Mouse (Mus musculus): ENCODE measurements around the gene Fuz.

The Fuz gene

GRCm38 (mm10) chr7:44860576-44861428, 35.1 kb upstream of the Fuz start:
- no peak for DNase-seq (ENCODE audit: low spot score in 2 of 2)

GRCm38 (mm10) chr7:44861429-44861816, 34.5 kb upstream of the Fuz start:
- DNase-seq (ENCODE audit: low spot score in 2 of 2) = no peak

GRCm38 (mm10) chr7:44862434-44862833, 33.4 kb upstream of the Fuz start:
- no peak for DNase-seq (ENCODE audit: low spot score in 2 of 2)

GRCm38 (mm10) chr7:44863210-44863609, 32.7 kb upstream of the Fuz start:
- no peak for DNase-seq (ENCODE audit: low spot score in 2 of 2)

- no peak for DNase-seq (ENCODE audit: low spot score in 2 of 2)
Observed at GRCm38 (mm10) chr7:44863982-44864494, 31.8 kb upstream of the Fuz start.

- DNase-seq (ENCODE audit: low spot score in 2 of 2) = peak in 1 of 2 experiments; percentile 11
Observed at GRCm38 (mm10) chr7:44864595-44865542, 31.0 kb upstream of the Fuz start.

- no peak for DNase-seq (ENCODE audit: low spot score in 2 of 2)
Observed at GRCm38 (mm10) chr7:44866276-44867009, 29.4 kb upstream of the Fuz start.

- DNase-seq (ENCODE audit: low spot score in 2 of 2) = peak in 1 of 2 experiments; percentile 3
Observed at GRCm38 (mm10) chr7:44867010-44867702, 28.7 kb upstream of the Fuz start.

- peak in 1 of 2 experiments; percentile 7 for DNase-seq (ENCODE audit: low spot score in 2 of 2)
Observed at GRCm38 (mm10) chr7:44867802-44868201, 28.1 kb upstream of the Fuz start.

- peak in 1 of 2 experiments; percentile 5 for DNase-seq (ENCODE audit: low spot score in 2 of 2)
Observed at GRCm38 (mm10) chr7:44868465-44868864, 27.4 kb upstream of the Fuz start.

- DNase-seq (ENCODE audit: low spot score in 2 of 2) = peak in 1 of 2 experiments; percentile 43
Observed at GRCm38 (mm10) chr7:44868919-44869696, 26.8 kb upstream of the Fuz start.

- DNase-seq (ENCODE audit: low spot score in 2 of 2) = peak; percentile 97 to 98
Observed at GRCm38 (mm10) chr7:44869697-44870528, 26.0 kb upstream of the Fuz start, which contains the start of gene Ptov1. Ptov1 (minus strand) TSS chr7:44869788.

GRCm38 (mm10) chr7:44870614-44871013, 25.3 kb upstream of the Fuz start:
- DNase-seq (ENCODE audit: low spot score in 2 of 2) = no peak

GRCm38 (mm10) chr7:44871181-44871580, 24.7 kb upstream of the Fuz start:
- DNase-seq (ENCODE audit: low spot score in 2 of 2) = no peak

- DNase-seq (ENCODE audit: low spot score in 2 of 2) = peak in 1 of 2 experiments; percentile 1
Observed at GRCm38 (mm10) chr7:44871774-44872173, 24.1 kb upstream of the Fuz start.

- DNase-seq (ENCODE audit: low spot score in 2 of 2) = peak in 1 of 2 experiments; percentile 5
Observed at GRCm38 (mm10) chr7:44877833-44878232, 18.0 kb upstream of the Fuz start.

- no peak for DNase-seq (ENCODE audit: low spot score in 2 of 2)
Observed at GRCm38 (mm10) chr7:44883036-44883435, 12.8 kb upstream of the Fuz start.

GRCm38 (mm10) chr7:44884637-44885036, 11.2 kb upstream of the Fuz start:
- no peak for DNase-seq (ENCODE audit: low spot score in 2 of 2)

GRCm38 (mm10) chr7:44886964-44887363, 8.9 kb upstream of the Fuz start:
- DNase-seq (ENCODE audit: low spot score in 2 of 2) = peak in 1 of 2 experiments; percentile 3

All from left cerebral cortex, adult 9 months (tissue).